Mouse (Mus musculus) cerebellum, adult (tissue): ENCODE measurements around the gene Kcnj16.

Source experiments
- ATAC-seq: cut with Nextera tagmentation; 2 replicates; pipeline ENCODE4 v1.9.2; 2017; ENCODE audit warnings: mild to moderate bottlenecking, moderate library complexity, mixed read lengths; ENCODE audit not compliant: insufficient number of reproducible peaks, low FRiP score, low TSS enrichment

Kcnj16 gene

GRCm38 (mm10) chr11:110967762-110968135, at the start of gene Kcnj16:
Gene Kcnj16 (plus strand): TSS chr11:110968033.
- ATAC-seq: no peak

- ATAC-seq: no peak
Observed at GRCm38 (mm10) chr11:110918808-110919465, 48.9 kb upstream of the Kcnj16 start.

GRCm38 (mm10) chr11:110935699-110936098, 32.1 kb upstream of the Kcnj16 start:
- no peak for ATAC-seq

- no peak for ATAC-seq
Observed at GRCm38 (mm10) chr11:110942280-110942679, 25.6 kb upstream of the Kcnj16 start.

GRCm38 (mm10) chr11:110942695-110943135, 25.1 kb upstream of the Kcnj16 start:
- ATAC-seq: no peak

- ATAC-seq: no peak
Observed at GRCm38 (mm10) chr11:110956665-110957064, 11.2 kb upstream of the Kcnj16 start.

GRCm38 (mm10) chr11:110961592-110962021, 6.2 kb upstream of the Kcnj16 start:
- ATAC-seq: no peak

- ATAC-seq: no peak
Observed at GRCm38 (mm10) chr11:110967019-110967761, 643 bp upstream of the Kcnj16 start.

GRCm38 (mm10) chr11:110968901-110969300, 1.1 kb downstream of the Kcnj16 start:
- no peak for ATAC-seq

- ATAC-seq: no peak
Observed at GRCm38 (mm10) chr11:110985508-110985907, 17.7 kb downstream of the Kcnj16 start.

- no peak for ATAC-seq
Observed at GRCm38 (mm10) chr11:110985949-110986348, 18.1 kb downstream of the Kcnj16 start.

- no peak for ATAC-seq
Observed at GRCm38 (mm10) chr11:110993616-110994015, 25.8 kb downstream of the Kcnj16 start.

GRCm38 (mm10) chr11:110997211-110997610, 29.4 kb downstream of the Kcnj16 start:
- ATAC-seq: no peak

GRCm38 (mm10) chr11:111005103-111005502, 37.3 kb downstream of the Kcnj16 start:
- ATAC-seq: no peak

- no peak for ATAC-seq
Observed at GRCm38 (mm10) chr11:111009471-111009870, 41.6 kb downstream of the Kcnj16 start.

GRCm38 (mm10) chr11:111016206-111016605, 48.4 kb downstream of the Kcnj16 start:
- no peak for ATAC-seq

GRCm38 (mm10) chr11:111020211-111020610, 52.4 kb downstream of the Kcnj16 start:
- no peak for ATAC-seq

- ATAC-seq: no peak
Observed at GRCm38 (mm10) chr11:111022681-111023281, 54.9 kb downstream of the Kcnj16 start.

GRCm38 (mm10) chr11:111042175-111042574, 74.3 kb downstream of the Kcnj16 start:
- ATAC-seq: no peak

GRCm38 (mm10) chr11:111043298-111043697, 75.5 kb downstream of the Kcnj16 start:
- ATAC-seq: no peak

GRCm38 (mm10) chr11:111054252-111054651, 86.4 kb downstream of the Kcnj16 start:
- no peak for ATAC-seq
